Mouse (Mus musculus): ENCODE data around the gene Zfp423. TPM values are rescaled to one million over a fixed set of nuclear protein-coding genes. Genes with fewer than 3 reads are reported as not detected.

The Zfp423 gene
- polyA plus RNA-seq, 1 experiment from 2014 or later, result 63.0 TPM

DNA sequence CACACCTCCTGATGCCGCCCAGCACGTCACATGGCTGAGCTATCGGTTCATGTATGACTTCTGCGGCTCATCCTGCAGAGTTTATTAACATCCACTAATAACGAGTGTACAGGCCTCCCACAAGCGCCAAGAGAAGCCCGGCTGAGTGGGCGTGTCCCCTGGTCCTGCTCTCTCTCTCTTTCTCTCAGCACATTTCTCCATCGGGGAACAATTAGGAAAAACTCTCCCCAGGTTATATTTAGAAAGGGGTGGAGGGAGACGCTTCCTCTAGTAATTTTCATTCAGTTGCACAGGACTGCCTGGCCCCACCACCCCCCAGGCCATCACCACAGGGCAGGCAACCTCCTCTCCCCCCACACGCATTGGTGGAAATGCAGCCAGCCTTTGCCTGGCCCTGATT is 137.2 kb downstream of the Zfp423 start:
- H3K27ac ChIP-seq (replicated peaks; ENCODE audit: low read depth, low read length), result peak overlapping the region; percentile 56
- DNase-seq (peak; percentile 42), ATAC-seq (ENCODE audit: low FRiP score, low TSS enrichment) (no peak)
- no peaks in the 10 kb centered on the region for H3K9me3 ChIP-seq (ENCODE audit: control insufficient read depth, low read length)
- no peaks in the 10 kb centered on the region for H3K27me3 ChIP-seq (ENCODE audit: control insufficient read depth, insufficient read depth, low read length)
- H3K4me2 ChIP-seq (ENCODE audit: low read length), result peak overlapping the region; percentile 26; the same call in 1 of the 2 replicates
- H3K36me3 ChIP-seq (ENCODE audit: control insufficient read depth, insufficient read depth, low read length), result no peaks in the 10 kb centered on the region
- H3K4me3 ChIP-seq (replicated peaks; ENCODE audit: low read depth, low read length), result no peak overlapping the region
- H3K4me1 ChIP-seq (ENCODE audit: control insufficient read depth, insufficient read depth, low read length), result peaks cover 27% of the 10 kb centered on the region
- 38% methylated on average over 11 of the region's 11 CpGs for WGBS
- H3K9ac ChIP-seq (replicated peaks; ENCODE audit: low read length), result no peak overlapping the region

DNA sequence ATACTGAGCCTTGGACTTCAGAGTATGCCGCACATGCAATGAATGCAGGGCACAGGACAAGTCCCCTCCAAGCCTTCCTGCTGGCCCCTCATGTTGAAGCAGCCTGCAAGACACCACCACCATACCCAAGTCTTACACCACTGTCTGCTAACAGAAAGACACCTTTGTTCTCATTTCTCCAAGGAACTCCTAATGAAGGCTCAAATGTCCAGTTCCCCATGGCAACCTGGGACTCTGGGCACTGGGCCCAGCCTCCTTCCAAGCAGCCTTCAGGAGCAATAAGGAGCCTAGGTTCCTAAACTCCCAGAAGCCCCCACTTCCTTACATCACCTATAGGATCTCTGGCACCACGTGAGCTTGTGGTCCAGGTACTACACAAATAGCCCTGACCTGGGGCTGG is 137.7 kb downstream of the Zfp423 start:
- ATAC-seq (ENCODE audit: low FRiP score, low TSS enrichment), result no peak
- WGBS, result 89% methylated on average over 2 of the region's 2 CpGs
- H3K27ac ChIP-seq (replicated peaks; ENCODE audit: low read depth, low read length), result peak overlapping the region; percentile 56
- no peaks in the 10 kb centered on the region for H3K27me3 ChIP-seq (ENCODE audit: control insufficient read depth, insufficient read depth, low read length)
- H3K4me3 ChIP-seq (replicated peaks; ENCODE audit: low read depth, low read length), result no peak overlapping the region
- H3K9me3 ChIP-seq (ENCODE audit: control insufficient read depth, low read length), result no peaks in the 10 kb centered on the region
- no peaks in the 10 kb centered on the region for H3K36me3 ChIP-seq (ENCODE audit: control insufficient read depth, insufficient read depth, low read length)
- peak; percentile 42 for DNase-seq
- peaks cover 27% of the 10 kb centered on the region for H3K4me1 ChIP-seq (ENCODE audit: control insufficient read depth, insufficient read depth, low read length)
- no peak overlapping the region for H3K9ac ChIP-seq (replicated peaks; ENCODE audit: low read length)
- no peak overlapping the region for H3K4me2 ChIP-seq (ENCODE audit: low read length)

DNA sequence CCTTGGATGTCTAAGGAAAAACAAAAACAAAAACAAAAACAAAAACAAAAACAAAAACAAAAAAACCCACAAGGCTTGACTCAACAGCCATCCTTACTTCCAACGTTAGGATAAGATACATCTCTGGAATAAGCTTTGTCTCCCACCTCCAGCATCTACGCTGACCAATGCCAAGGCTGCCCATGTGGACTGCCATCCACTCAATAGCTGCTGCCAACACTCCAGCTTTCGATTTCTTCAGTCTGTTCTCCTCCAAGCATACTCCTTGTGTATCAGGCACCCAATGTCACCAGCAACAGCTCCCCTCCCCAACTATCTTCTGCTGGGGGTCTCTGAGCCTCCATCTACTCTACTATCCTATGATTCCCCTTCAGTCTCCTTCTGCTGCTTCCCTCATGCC is 140.1 kb downstream of the Zfp423 start:
- no peak overlapping the region for H3K4me2 ChIP-seq (ENCODE audit: low read length)
- no peaks in the 10 kb centered on the region for H3K9me3 ChIP-seq (ENCODE audit: control insufficient read depth, low read length)
- no peak overlapping the region for H3K4me3 ChIP-seq (replicated peaks; ENCODE audit: low read depth, low read length)
- no peak overlapping the region for H3K27ac ChIP-seq (replicated peaks; ENCODE audit: low read depth, low read length)
- DNase-seq (no peak), ATAC-seq (ENCODE audit: low FRiP score, low TSS enrichment) (no peak)
- H3K4me1 ChIP-seq (ENCODE audit: control insufficient read depth, insufficient read depth, low read length), result peaks cover 32% of the 10 kb centered on the region
- no peaks in the 10 kb centered on the region for H3K27me3 ChIP-seq (ENCODE audit: control insufficient read depth, insufficient read depth, low read length)
- no peaks in the 10 kb centered on the region for H3K36me3 ChIP-seq (ENCODE audit: control insufficient read depth, insufficient read depth, low read length)
- 94% methylated on average over 3 of the region's 3 CpGs for whole genome bisulfite sequencing
- no peak overlapping the region for H3K9ac ChIP-seq (replicated peaks; ENCODE audit: low read length)

DNA sequence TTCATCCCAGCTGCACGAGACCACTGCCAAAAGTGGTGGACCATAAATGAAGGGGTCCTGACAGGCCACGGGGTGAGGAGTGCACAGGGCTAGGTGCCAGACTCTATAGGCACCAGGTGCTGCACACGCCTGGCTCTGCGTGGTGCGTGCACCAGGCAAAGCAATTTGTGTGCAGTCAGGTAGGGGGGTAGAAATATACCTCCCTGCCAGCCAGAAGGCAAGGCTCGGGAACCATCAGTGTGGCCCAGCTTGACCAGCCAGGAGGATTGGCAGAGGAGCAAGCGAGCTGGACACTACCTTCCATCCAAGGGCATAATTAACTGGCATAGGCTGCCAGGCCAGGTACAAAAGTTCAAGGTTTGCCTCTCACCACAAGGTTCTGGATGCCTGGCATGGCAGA is 140.9 kb downstream of the Zfp423 start:
- no peaks in the 10 kb centered on the region for H3K27me3 ChIP-seq (ENCODE audit: control insufficient read depth, insufficient read depth, low read length)
- WGBS, result 97% methylated on average over 7 of the region's 7 CpGs
- H3K9ac ChIP-seq (replicated peaks; ENCODE audit: low read length), result no peak overlapping the region
- no peak overlapping the region for H3K4me2 ChIP-seq (ENCODE audit: low read length)
- no peaks in the 10 kb centered on the region for H3K9me3 ChIP-seq (ENCODE audit: control insufficient read depth, low read length)
- ATAC-seq (ENCODE audit: low FRiP score, low TSS enrichment) (no peak), DNase-seq (no peak)
- no peak overlapping the region for H3K27ac ChIP-seq (replicated peaks; ENCODE audit: low read depth, low read length)
- H3K4me1 ChIP-seq (ENCODE audit: control insufficient read depth, insufficient read depth, low read length), result peaks cover 28% of the 10 kb centered on the region
- H3K4me3 ChIP-seq (replicated peaks; ENCODE audit: low read depth, low read length), result no peak overlapping the region
- H3K36me3 ChIP-seq (ENCODE audit: control insufficient read depth, insufficient read depth, low read length), result no peaks in the 10 kb centered on the region

- peak overlapping the region; percentile 57; the same call in 1 of the 2 replicates for H3K27ac ChIP-seq (replicated peaks; ENCODE audit: low read depth, low read length)
- H3K4me1 ChIP-seq (ENCODE audit: control insufficient read depth, insufficient read depth, low read length), result peaks cover 21% of the 10 kb centered on the region
- H3K4me2 ChIP-seq (ENCODE audit: low read length), result no peak overlapping the region
- ATAC-seq (ENCODE audit: low FRiP score, low TSS enrichment) (0 out of 2 replicates have a peak, but pooled peaks have one; percentile 25), DNase-seq (no peak)
- H3K4me3 ChIP-seq (replicated peaks; ENCODE audit: low read depth, low read length), result no peak overlapping the region
- no peaks in the 10 kb centered on the region for H3K27me3 ChIP-seq (ENCODE audit: control insufficient read depth, insufficient read depth, low read length)
- H3K36me3 ChIP-seq (ENCODE audit: control insufficient read depth, insufficient read depth, low read length), result no peaks in the 10 kb centered on the region
- H3K9ac ChIP-seq (replicated peaks; ENCODE audit: low read length), result no peak overlapping the region
- WGBS, result 45% methylated on average over 5 of the region's 5 CpGs
- H3K9me3 ChIP-seq (ENCODE audit: control insufficient read depth, low read length), result no peaks in the 10 kb centered on the region
These were observed 143.3 kb downstream of the Zfp423 start for GRCm38 (mm10) chr8:87816141-87816540.

DNA sequence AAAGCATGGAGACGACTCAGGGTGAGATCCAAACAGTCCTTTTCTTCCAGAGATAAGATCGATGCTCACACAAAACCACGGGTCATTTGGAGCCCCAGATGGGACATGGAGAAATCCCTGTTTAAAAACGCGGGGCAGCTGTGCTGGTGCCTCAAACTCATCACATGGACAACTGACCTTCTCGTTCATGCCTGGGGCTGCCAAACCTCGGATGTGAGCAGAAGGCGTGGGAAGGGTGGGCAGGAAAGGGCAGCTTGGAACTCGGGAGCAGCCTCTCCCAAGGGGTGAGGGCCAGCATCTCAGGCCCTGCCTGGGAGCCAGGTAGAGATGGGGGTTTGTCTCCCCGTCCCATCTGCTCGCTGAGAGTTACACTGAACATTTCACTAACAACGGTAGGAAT is 146.7 kb downstream of the Zfp423 start:
- no peak for DNase-seq

DNA sequence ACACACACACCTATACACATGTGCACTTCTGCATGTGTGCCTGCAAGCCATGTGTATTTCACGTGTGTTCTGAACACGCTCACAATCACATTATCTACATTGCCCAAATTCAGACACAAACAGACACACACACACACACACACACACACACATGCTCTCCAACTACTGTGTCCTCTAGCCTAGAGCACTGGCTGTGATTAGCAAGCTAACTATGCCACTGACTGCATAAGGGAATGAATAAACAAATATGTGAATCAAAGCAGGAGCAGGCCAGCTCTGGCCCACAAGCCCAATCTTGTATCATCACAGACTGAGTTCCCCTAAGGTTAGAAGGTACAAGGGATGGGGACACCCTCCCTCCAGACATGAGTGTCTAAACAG is 147.3 kb downstream of the Zfp423 start:
- no peak overlapping the region for H3K4me3 ChIP-seq (replicated peaks; ENCODE audit: low read depth, low read length)
- H3K36me3 ChIP-seq (ENCODE audit: control insufficient read depth, insufficient read depth, low read length), result no peaks in the 10 kb centered on the region
- peaks cover 23% of the 10 kb centered on the region for H3K4me1 ChIP-seq (ENCODE audit: control insufficient read depth, insufficient read depth, low read length)
- H3K9me3 ChIP-seq (ENCODE audit: control insufficient read depth, low read length), result no peaks in the 10 kb centered on the region
- H3K27me3 ChIP-seq (ENCODE audit: control insufficient read depth, insufficient read depth, low read length), result no peaks in the 10 kb centered on the region
- H3K4me2 ChIP-seq (ENCODE audit: low read length), result no peak overlapping the region
- ATAC-seq (ENCODE audit: low FRiP score, low TSS enrichment), result no peak
- peak overlapping the region; percentile 70 for H3K27ac ChIP-seq (replicated peaks; ENCODE audit: low read depth, low read length)
- no peak overlapping the region for H3K9ac ChIP-seq (replicated peaks; ENCODE audit: low read length)
- DNase-seq, result peak; percentile 38
- 84% methylated on average over 2 of the region's 2 CpGs for WGBS

More for the DNA sequence above, 146.7 kb downstream of the Zfp423 start:
- H3K4me3 ChIP-seq (replicated peaks; ENCODE audit: low read depth, low read length), result no peak overlapping the region
- H3K27me3 ChIP-seq (ENCODE audit: control insufficient read depth, insufficient read depth, low read length), result no peaks in the 10 kb centered on the region
- H3K36me3 ChIP-seq (ENCODE audit: control insufficient read depth, insufficient read depth, low read length), result no peaks in the 10 kb centered on the region
- no peaks in the 10 kb centered on the region for H3K9me3 ChIP-seq (ENCODE audit: control insufficient read depth, low read length)
- peaks cover 23% of the 10 kb centered on the region for H3K4me1 ChIP-seq (ENCODE audit: control insufficient read depth, insufficient read depth, low read length)
- peak overlapping the region; percentile 70 for H3K27ac ChIP-seq (replicated peaks; ENCODE audit: low read depth, low read length)
- no peak overlapping the region for H3K9ac ChIP-seq (replicated peaks; ENCODE audit: low read length)
- H3K4me2 ChIP-seq (ENCODE audit: low read length), result no peak overlapping the region
- 61% methylated on average over 12 of the region's 12 CpGs for WGBS
- no peak for ATAC-seq (ENCODE audit: low FRiP score, low TSS enrichment)

DNA sequence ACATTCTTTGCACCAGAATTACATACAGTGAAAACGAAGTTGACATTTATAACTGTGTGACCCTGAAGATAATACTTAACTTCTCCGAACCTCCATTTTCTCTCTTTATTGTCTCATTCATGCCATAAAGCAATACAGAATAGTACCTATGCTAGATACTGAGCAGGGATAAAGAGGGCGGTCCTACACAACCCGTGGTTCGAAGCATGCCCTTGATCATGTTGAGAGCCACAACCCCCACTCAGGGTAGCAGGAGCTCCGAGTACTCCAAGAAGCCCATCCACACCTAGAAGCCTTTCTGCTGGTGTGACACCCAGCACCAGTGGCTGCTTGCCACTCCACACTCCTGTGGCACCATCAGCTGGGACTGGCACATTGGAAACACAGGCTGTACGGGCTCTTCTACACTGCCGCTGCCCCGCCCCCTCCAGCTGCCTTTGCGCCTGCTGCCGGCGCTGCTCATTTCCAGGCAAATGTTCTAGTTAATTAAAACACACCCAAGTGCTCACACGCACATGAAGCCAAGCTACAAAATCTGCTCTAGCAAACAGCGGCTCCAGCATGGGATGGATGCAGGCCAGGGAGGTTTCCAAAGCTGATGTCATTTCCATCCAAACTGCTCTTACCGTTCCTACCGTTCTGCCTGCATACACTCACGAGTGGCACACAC is 147.9 kb downstream of the Zfp423 start:
- peaks cover 27% of the 10 kb centered on the region for H3K4me1 ChIP-seq (ENCODE audit: control insufficient read depth, insufficient read depth, low read length)
- WGBS, result 66% methylated on average over 17 of the region's 17 CpGs

DNA sequence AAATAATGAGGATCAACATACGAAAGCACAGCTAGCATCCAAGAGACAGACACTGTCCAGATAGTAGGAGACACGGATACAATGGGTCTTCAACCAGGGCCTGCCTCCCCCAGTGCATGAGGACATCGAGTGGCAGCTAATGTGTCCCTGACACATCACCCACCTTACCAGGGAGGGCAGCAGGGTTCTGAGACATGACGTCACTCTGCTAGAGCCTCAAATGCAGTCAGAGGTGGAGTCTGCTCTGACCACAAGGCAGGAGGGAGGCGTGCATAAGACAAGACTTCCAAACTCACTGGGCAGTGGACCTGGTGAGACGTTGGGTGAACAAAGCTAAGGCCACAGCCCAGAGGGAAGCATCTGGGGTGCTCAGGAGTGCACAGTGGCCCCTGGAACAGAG is 148.6 kb downstream of the Zfp423 start:
- Histone ChIP-seq H3K9me3 (ENCODE audit: control insufficient read depth, low read length) (no peaks in the 10 kb centered on the region), H3K27me3 (ENCODE audit: control insufficient read depth, insufficient read depth, low read length) (no peaks in the 10 kb centered on the region), H3K9ac (replicated peaks; ENCODE audit: low read length) (no peak overlapping the region), H3K27ac (replicated peaks; ENCODE audit: low read depth, low read length) (peak overlapping the region; percentile 70; the same call in 1 of the 2 replicates), H3K36me3 (ENCODE audit: control insufficient read depth, insufficient read depth, low read length) (no peaks in the 10 kb centered on the region), H3K4me1 (ENCODE audit: control insufficient read depth, insufficient read depth, low read length) (peaks cover 29% of the 10 kb centered on the region), H3K4me3 (replicated peaks; ENCODE audit: low read depth, low read length) (no peak overlapping the region), H3K4me2 (ENCODE audit: low read length) (no peak overlapping the region)
- no peak for DNase-seq
- ATAC-seq (ENCODE audit: low FRiP score, low TSS enrichment), result no peak
- WGBS, result 80% methylated on average over 6 of the region's 6 CpGs

More for the DNA sequence above, 147.9 kb downstream of the Zfp423 start:
- Histone ChIP-seq H3K4me2 (ENCODE audit: low read length) (no peak overlapping the region), H3K4me3 (replicated peaks; ENCODE audit: low read depth, low read length) (no peak overlapping the region), H3K9me3 (ENCODE audit: control insufficient read depth, low read length) (no peaks in the 10 kb centered on the region), H3K27me3 (ENCODE audit: control insufficient read depth, insufficient read depth, low read length) (no peaks in the 10 kb centered on the region), H3K27ac (replicated peaks; ENCODE audit: low read depth, low read length) (peak overlapping the region; percentile 70), H3K36me3 (ENCODE audit: control insufficient read depth, insufficient read depth, low read length) (no peaks in the 10 kb centered on the region), H3K9ac (replicated peaks; ENCODE audit: low read length) (no peak overlapping the region)
- peak; percentile 60; the same call in 1 of the 2 replicates for ATAC-seq (ENCODE audit: low FRiP score, low TSS enrichment)
- DNase-seq, result peak; percentile 80

All from midbrain, embryonic 14.5 days (tissue).